Mouse (Mus musculus) limb, embryonic 11.5 days (tissue): Measurements from ENCODE around the gene Spns2. TPM values are rescaled to one million over a fixed set of nuclear protein-coding genes. Genes with fewer than 3 reads are reported as not detected.

Source experiments
- ATAC-seq: fragments of 200-750 bp; cut with Nextera tagmentation; 2 replicates; pipeline ENCODE4 v1.8.0; 2017; ENCODE audit warnings: low read depth; ENCODE audit not compliant: insufficient number of reproducible peaks, low FRiP score, low TSS enrichment
- DNase-seq: peaks from one replicate; pipeline ENCODE4 v3.0.0-alpha.2; 2015; ENCODE audit warnings: low spot score
- H3K27ac ChIP-seq: fragments of 300-500 bp; sonication (generic); replicated peaks from 2 replicates; pipeline ENCODE4 v1.5.1; 2014; ENCODE audit warnings: low read depth, mild to moderate bottlenecking, low read length
- H3K27me3 ChIP-seq: fragments of 300-500 bp; sonication (generic); 2 replicates; pipeline ENCODE4 v1.6.1; 2014; ENCODE audit warnings: mild to moderate bottlenecking, low read length, mixed read lengths; ENCODE audit not compliant: control insufficient read depth, insufficient read depth
- H3K36me3 ChIP-seq: fragments of 300-500 bp; sonication (generic); 2 replicates; pipeline ENCODE4 v1.6.1; 2014; ENCODE audit warnings: mild to moderate bottlenecking, low read length, moderate library complexity, mixed read lengths; ENCODE audit not compliant: control insufficient read depth, insufficient read depth
- H3K4me1 ChIP-seq: fragments of 300-500 bp; sonication (generic); 2 replicates; pipeline ENCODE4 v1.6.1; 2014; ENCODE audit warnings: low read length, mixed read lengths; ENCODE audit not compliant: control insufficient read depth, insufficient read depth
- H3K4me2 ChIP-seq: fragments of 300-500 bp; sonication (generic); 2 replicates; pipeline ENCODE4 v1.6.1; 2014; ENCODE audit warnings: low read depth, mild to moderate bottlenecking, moderate library complexity; ENCODE audit not compliant: severe bottlenecking
- H3K4me3 ChIP-seq: fragments of 300-500 bp; sonication (generic); 2 replicates; pipeline ENCODE4 v1.5.1; 2014; ENCODE audit warnings: low read depth, low read length
- H3K9ac ChIP-seq: fragments of 300-500 bp; sonication (generic); 2 replicates; pipeline ENCODE4 v1.6.1; 2014; ENCODE audit warnings: mild to moderate bottlenecking, low read length
- H3K9me3 ChIP-seq: fragments of 300-500 bp; sonication (generic); 2 replicates; pipeline ENCODE4 v1.6.1; 2016; ENCODE audit warnings: low read length; ENCODE audit not compliant: control insufficient read depth
- WGBS: fragments of 180-500 bp; shearing (Covaris S2); extraction: QIAGEN DNeasy Blood & Tissue Kit; methylation state at CpG from one replicate; pipeline ENCODE4 v1.1.7; 2014; 5-methylcytosine and 5-hydroxymethylcytosine counted together
- polyA plus RNA-seq: library from polyadenylated mRNA; unstranded; fragments of >200 nt; fragmentation: Nextera tagmentation; extraction: Ambion mirVana; gene quantifications from 2 replicates; pipeline ENCODE4 v1.2.1, GENCODE M21; 2014

Gene Spns2
- polyA plus RNA-seq, result 1.9 and 2.1 TPM in 2 replicates

- H3K27ac ChIP-seq, result no peak within 1 kb of the TSS
- H3K9me3 ChIP-seq, result no peaks in the 10 kb centered on the region
- ATAC-seq (peak; percentile 85), DNase-seq (peak; percentile 88)
- WGBS, result under 1% methylated on average over 39 of the region's 42 CpGs
- H3K4me3 ChIP-seq, result peak within 1 kb of the TSS; percentile 43
- H3K36me3 ChIP-seq, result no peaks in the 10 kb centered on the region
- H3K9ac ChIP-seq, result peak within 1 kb of the TSS; percentile 30
- peaks cover 9% of the 10 kb centered on the region for H3K4me1 ChIP-seq
- H3K4me2 ChIP-seq, result peak within 1 kb of the TSS; percentile 99
- H3K27me3 ChIP-seq, result peaks cover 28% of the 10 kb centered on the region
These were observed at the start of gene Spns2 for GRCm38 (mm10) chr11:72489881-72490301. Gene Spns2 (minus strand): TSS chr11:72489904.

GRCm38 (mm10) chr11:72538811-72539210, 49.1 kb upstream of the Spns2 start:
- no peak for DNase-seq
- 91% methylated on average over 7 of the region's 7 CpGs for WGBS
- H3K4me2 ChIP-seq, result no peak overlapping the region

GRCm38 (mm10) chr11:72538037-72538755, 48.5 kb upstream of the Spns2 start:
- Histone ChIP-seq H3K4me3 (no peak overlapping the region), H3K27ac (no peak overlapping the region), H3K27me3 (no peaks in the 10 kb centered on the region), H3K4me2 (no peak overlapping the region), H3K9me3 (no peaks in the 10 kb centered on the region), H3K4me1 (no peaks in the 10 kb centered on the region), H3K36me3 (no peaks in the 10 kb centered on the region), H3K9ac (no peak overlapping the region)
- no peak for DNase-seq
- ATAC-seq, result no peak
- WGBS, result 71% methylated on average over 8 of the region's 8 CpGs

More at GRCm38 (mm10) chr11:72538811-72539210, 49.1 kb upstream of the Spns2 start:
- Histone ChIP-seq H3K36me3 (no peaks in the 10 kb centered on the region), H3K9me3 (no peaks in the 10 kb centered on the region), H3K4me1 (no peaks in the 10 kb centered on the region), H3K4me3 (no peak overlapping the region), H3K9ac (no peak overlapping the region), H3K27ac (no peak overlapping the region), H3K27me3 (no peaks in the 10 kb centered on the region)
- ATAC-seq, result no peak

- DNase-seq, result no peak
- no peak for ATAC-seq
- Histone ChIP-seq H3K4me2 (no peak overlapping the region), H3K36me3 (no peaks in the 10 kb centered on the region), H3K27me3 (no peaks in the 10 kb centered on the region), H3K4me3 (no peak overlapping the region), H3K4me1 (no peaks in the 10 kb centered on the region), H3K9ac (no peak overlapping the region), H3K27ac (no peak overlapping the region), H3K9me3 (no peaks in the 10 kb centered on the region)
- WGBS, result 83% methylated on average over 2 of the region's 2 CpGs
These were observed 47.8 kb upstream of the Spns2 start for GRCm38 (mm10) chr11:72537503-72537902.

- DNase-seq (peak; percentile 39), ATAC-seq (no peak)
- H3K27ac ChIP-seq, result no peak overlapping the region
- H3K9me3 ChIP-seq, result no peaks in the 10 kb centered on the region
- WGBS, result 76% methylated on average over 3 of the region's 3 CpGs
- H3K4me3 ChIP-seq, result no peak overlapping the region
- no peaks in the 10 kb centered on the region for H3K27me3 ChIP-seq
- H3K9ac ChIP-seq, result no peak overlapping the region
- no peaks in the 10 kb centered on the region for H3K36me3 ChIP-seq
- H3K4me1 ChIP-seq, result no peaks in the 10 kb centered on the region
- H3K4me2 ChIP-seq, result no peak overlapping the region
These were observed 45.8 kb upstream of the Spns2 start for GRCm38 (mm10) chr11:72535519-72535918.

GRCm38 (mm10) chr11:72532890-72533289, 43.2 kb upstream of the Spns2 start:
- DNase-seq (no peak), ATAC-seq (no peak)
- Histone ChIP-seq H3K9ac (no peak overlapping the region), H3K36me3 (no peaks in the 10 kb centered on the region), H3K9me3 (no peaks in the 10 kb centered on the region), H3K4me1 (no peaks in the 10 kb centered on the region), H3K4me2 (no peak overlapping the region), H3K4me3 (no peak overlapping the region), H3K27me3 (no peaks in the 10 kb centered on the region), H3K27ac (no peak overlapping the region)
- WGBS, result 88% methylated on average over 3 of the region's 3 CpGs

GRCm38 (mm10) chr11:72531632-72532031, 41.9 kb upstream of the Spns2 start:
- H3K27me3 ChIP-seq, result no peaks in the 10 kb centered on the region
- H3K27ac ChIP-seq, result no peak overlapping the region
- H3K4me3 ChIP-seq, result no peak overlapping the region
- H3K4me2 ChIP-seq, result no peak overlapping the region
- WGBS, result 71% methylated on average over 1 of the region's 1 CpGs
- no peaks in the 10 kb centered on the region for H3K36me3 ChIP-seq
- ATAC-seq (no peak), DNase-seq (no peak)
- no peaks in the 10 kb centered on the region for H3K9me3 ChIP-seq
- no peak overlapping the region for H3K9ac ChIP-seq
- H3K4me1 ChIP-seq, result no peaks in the 10 kb centered on the region

GRCm38 (mm10) chr11:72531144-72531543, 41.4 kb upstream of the Spns2 start:
- DNase-seq (no peak), ATAC-seq (no peak)
- no peak overlapping the region for H3K4me3 ChIP-seq
- H3K27me3 ChIP-seq, result no peaks in the 10 kb centered on the region
- H3K4me1 ChIP-seq, result no peaks in the 10 kb centered on the region
- 86% methylated on average over 5 of the region's 5 CpGs for WGBS
- no peaks in the 10 kb centered on the region for H3K36me3 ChIP-seq
- no peak overlapping the region for H3K9ac ChIP-seq
- H3K27ac ChIP-seq, result no peak overlapping the region
- H3K4me2 ChIP-seq, result no peak overlapping the region
- no peaks in the 10 kb centered on the region for H3K9me3 ChIP-seq

- Histone ChIP-seq H3K9me3 (no peaks in the 10 kb centered on the region), H3K4me2 (no peak overlapping the region), H3K27ac (no peak overlapping the region), H3K36me3 (no peaks in the 10 kb centered on the region), H3K4me1 (no peaks in the 10 kb centered on the region), H3K27me3 (no peaks in the 10 kb centered on the region), H3K9ac (no peak overlapping the region), H3K4me3 (no peak overlapping the region)
- DNase-seq, result no peak
- WGBS, result 89% methylated on average over 4 of the region's 4 CpGs
- ATAC-seq, result no peak
These were observed 36.5 kb upstream of the Spns2 start for GRCm38 (mm10) chr11:72526190-72526589.
